Mouse (Mus musculus): Measurements from ENCODE around the gene Arhgap45. TPM values are rescaled to one million over a fixed set of nuclear protein-coding genes. Genes with fewer than 3 reads are reported as not detected.

The Arhgap45 gene
- polyA plus RNA-seq, 1 experiment = 0.53 TPM

GRCm38 (mm10) chr10:80022164-80022563 lies 5.7 kb downstream of the Arhgap45 start:
- no peaks in the 10 kb centered on the region for H3K27me3 ChIP-seq (ENCODE audit: control insufficient read depth, insufficient read depth, insufficient read length)
- H3K36me3 ChIP-seq (ENCODE audit: control insufficient read depth, insufficient read depth) = no peaks in the 10 kb centered on the region
- TF ChIP-seq MYOG (IDR thresholded peaks at IDR 0.05; ENCODE audit: control insufficient read depth in 1 of 3, insufficient read depth in 1 of 3, insufficient read length in 2 of 3, low read depth in 2 of 3) (no peak), REST (IDR thresholded peaks at IDR 0.05; ENCODE audit: insufficient read depth, insufficient read length) (no peak), E2F4 (IDR thresholded peaks at IDR 0.05; ENCODE audit: insufficient read depth) (no peak), TCF12 (IDR thresholded peaks at IDR 0.05; ENCODE audit: insufficient read depth, poor library complexity, severe bottlenecking) (no peak), POLR2AphosphoS2 (IDR thresholded peaks at IDR 0.05; ENCODE audit: insufficient read length, low read depth) (no peak), USF1 (IDR thresholded peaks at IDR 0.05; ENCODE audit: low read depth) (no peak), CEBPB (IDR thresholded peaks at IDR 0.05; ENCODE audit: insufficient read depth, poor library complexity, severe bottlenecking) (no peak), MYOD1 (IDR thresholded peaks at IDR 0.05; ENCODE audit: control insufficient read depth in 1 of 3, insufficient read length in 2 of 3, low read depth in 2 of 3) (no peak), SRF (IDR thresholded peaks at IDR 0.05; ENCODE audit: control insufficient read depth, insufficient read length, low read depth) (no peak), TCF3 (IDR thresholded peaks at IDR 0.05; ENCODE audit: insufficient read length, low read depth) (no peak), MAX (IDR thresholded peaks at IDR 0.05; ENCODE audit: low read depth) (no peak), POLR2A (IDR thresholded peaks at IDR 0.05; ENCODE audit: insufficient read length, low read depth) (no peak)
- H3ac ChIP-seq (ENCODE audit: control insufficient read depth, insufficient read length) = no peak overlapping the region
- no peaks in the 10 kb centered on the region for H3K79me2 ChIP-seq (ENCODE audit: control insufficient read depth, insufficient read depth)
- H3K4me2 ChIP-seq (ENCODE audit: low read depth) = no peak overlapping the region
- no peak overlapping the region for H3K4me3 ChIP-seq

- Histone ChIP-seq H3ac (ENCODE audit: control insufficient read depth, insufficient read length) (no peak overlapping the region), H3K4me3 (no peak overlapping the region), H3K36me3 (ENCODE audit: control insufficient read depth, insufficient read depth) (no peaks in the 10 kb centered on the region), H3K4me2 (ENCODE audit: low read depth) (no peak overlapping the region), H3K27me3 (ENCODE audit: control insufficient read depth, insufficient read depth, insufficient read length) (no peaks in the 10 kb centered on the region), H3K79me2 (ENCODE audit: control insufficient read depth, insufficient read depth) (no peaks in the 10 kb centered on the region)
- TF ChIP-seq SRF (IDR thresholded peaks at IDR 0.05; ENCODE audit: control insufficient read depth, insufficient read length, low read depth) (no peak), USF1 (IDR thresholded peaks at IDR 0.05; ENCODE audit: low read depth) (no peak), TCF3 (IDR thresholded peaks at IDR 0.05; ENCODE audit: insufficient read length, low read depth) (no peak), CEBPB (IDR thresholded peaks at IDR 0.05; ENCODE audit: insufficient read depth, poor library complexity, severe bottlenecking) (no peak), MYOD1 (IDR thresholded peaks at IDR 0.05; ENCODE audit: control insufficient read depth in 1 of 3, insufficient read length in 2 of 3, low read depth in 2 of 3) (no peak), MAX (IDR thresholded peaks at IDR 0.05; ENCODE audit: low read depth) (no peak), TCF12 (IDR thresholded peaks at IDR 0.05; ENCODE audit: insufficient read depth, poor library complexity, severe bottlenecking) (no peak), E2F4 (IDR thresholded peaks at IDR 0.05; ENCODE audit: insufficient read depth) (no peak), POLR2AphosphoS2 (IDR thresholded peaks at IDR 0.05; ENCODE audit: insufficient read length, low read depth) (no peak), POLR2A (IDR thresholded peaks at IDR 0.05; ENCODE audit: insufficient read length, low read depth) (no peak)
These were observed 6.4 kb downstream of the Arhgap45 start for GRCm38 (mm10) chr10:80022806-80023205.

GRCm38 (mm10) chr10:80023758-80024157 lies 7.3 kb downstream of the Arhgap45 start:
- Histone ChIP-seq H3ac (ENCODE audit: control insufficient read depth, insufficient read length) (no peak overlapping the region), H3K79me2 (ENCODE audit: control insufficient read depth, insufficient read depth) (no peaks in the 10 kb centered on the region)
- TF ChIP-seq MAX (IDR thresholded peaks at IDR 0.05; ENCODE audit: low read depth) (no peak), REST (IDR thresholded peaks at IDR 0.05; ENCODE audit: insufficient read depth, insufficient read length) (no peak), E2F4 (IDR thresholded peaks at IDR 0.05; ENCODE audit: insufficient read depth) (no peak), POLR2AphosphoS2 (IDR thresholded peaks at IDR 0.05; ENCODE audit: insufficient read length, low read depth) (no peak), TCF3 (IDR thresholded peaks at IDR 0.05; ENCODE audit: insufficient read length, low read depth) (no peak), USF1 (IDR thresholded peaks at IDR 0.05; ENCODE audit: low read depth) (no peak), CEBPB (IDR thresholded peaks at IDR 0.05; ENCODE audit: insufficient read depth, poor library complexity, severe bottlenecking) (no peak)

GRCm38 (mm10) chr10:80024229-80025043 lies 8.0 kb downstream of the Arhgap45 start:
- Histone ChIP-seq H3ac (ENCODE audit: control insufficient read depth, insufficient read length) (no peak overlapping the region), H3K79me2 (ENCODE audit: control insufficient read depth, insufficient read depth) (no peaks in the 10 kb centered on the region), H3K4me2 (ENCODE audit: low read depth) (peak overlapping the region; percentile 71)

More at GRCm38 (mm10) chr10:80023758-80024157, 7.3 kb downstream of the Arhgap45 start:
- Histone ChIP-seq H3K4me2 (ENCODE audit: low read depth) (peak overlapping the region; percentile 71), H3K36me3 (ENCODE audit: control insufficient read depth, insufficient read depth) (no peaks in the 10 kb centered on the region), H3K4me3 (no peak overlapping the region), H3K27me3 (ENCODE audit: control insufficient read depth, insufficient read depth, insufficient read length) (no peaks in the 10 kb centered on the region)

GRCm38 (mm10) chr10:80025044-80025347 lies 8.5 kb downstream of the Arhgap45 start:
- Histone ChIP-seq H3K4me2 (ENCODE audit: low read depth) (no peak overlapping the region), H3K36me3 (ENCODE audit: control insufficient read depth, insufficient read depth) (no peaks in the 10 kb centered on the region), H3K4me3 (no peak overlapping the region), H3K27me3 (ENCODE audit: control insufficient read depth, insufficient read depth, insufficient read length) (no peaks in the 10 kb centered on the region), H3K79me2 (ENCODE audit: control insufficient read depth, insufficient read depth) (no peaks in the 10 kb centered on the region), H3ac (ENCODE audit: control insufficient read depth, insufficient read length) (no peak overlapping the region)
- TF ChIP-seq MYOD1 (IDR thresholded peaks at IDR 0.05; ENCODE audit: control insufficient read depth in 1 of 3, insufficient read length in 2 of 3, low read depth in 2 of 3) = no peak
- TF ChIP-seq CEBPB (IDR thresholded peaks at IDR 0.05; ENCODE audit: insufficient read depth, poor library complexity, severe bottlenecking) = no peak
- no peak for TF ChIP-seq REST (IDR thresholded peaks at IDR 0.05; ENCODE audit: insufficient read depth, insufficient read length)
- TF ChIP-seq E2F4 (IDR thresholded peaks at IDR 0.05; ENCODE audit: insufficient read depth) = no peak
- TF ChIP-seq TCF12 (IDR thresholded peaks at IDR 0.05; ENCODE audit: insufficient read depth, poor library complexity, severe bottlenecking) = no peak
- TF ChIP-seq POLR2AphosphoS2 (IDR thresholded peaks at IDR 0.05; ENCODE audit: insufficient read length, low read depth) = no peak
- TF ChIP-seq SRF (IDR thresholded peaks at IDR 0.05; ENCODE audit: control insufficient read depth, insufficient read length, low read depth) = no peak
- no peak for TF ChIP-seq TCF3 (IDR thresholded peaks at IDR 0.05; ENCODE audit: insufficient read length, low read depth)
- no peak for TF ChIP-seq POLR2A (IDR thresholded peaks at IDR 0.05; ENCODE audit: insufficient read length, low read depth)
- no peak for TF ChIP-seq MYOG (IDR thresholded peaks at IDR 0.05; ENCODE audit: control insufficient read depth in 1 of 3, insufficient read depth in 1 of 3, insufficient read length in 2 of 3, low read depth in 2 of 3)
- no peak for TF ChIP-seq MAX (IDR thresholded peaks at IDR 0.05; ENCODE audit: low read depth)
- TF ChIP-seq USF1 (IDR thresholded peaks at IDR 0.05; ENCODE audit: low read depth) = no peak

More at GRCm38 (mm10) chr10:80024229-80025043, 8.0 kb downstream of the Arhgap45 start:
- TF ChIP-seq POLR2AphosphoS2 (IDR thresholded peaks at IDR 0.05; ENCODE audit: insufficient read length, low read depth) (no peak), MYOD1 (IDR thresholded peaks at IDR 0.05; ENCODE audit: control insufficient read depth in 1 of 3, insufficient read length in 2 of 3, low read depth in 2 of 3) (peak in 1 of 3 experiments; percentile 2), TCF12 (IDR thresholded peaks at IDR 0.05; ENCODE audit: insufficient read depth, poor library complexity, severe bottlenecking) (no peak), MAX (IDR thresholded peaks at IDR 0.05; ENCODE audit: low read depth) (no peak)
- no peaks in the 10 kb centered on the region for H3K36me3 ChIP-seq (ENCODE audit: control insufficient read depth, insufficient read depth)
- no peaks in the 10 kb centered on the region for H3K27me3 ChIP-seq (ENCODE audit: control insufficient read depth, insufficient read depth, insufficient read length)
- H3K4me3 ChIP-seq = no peak overlapping the region

Data from myocyte (in vitro differentiated cells).